Mouse (Mus musculus) T-helper 1 cell (primary cell): ENCODE results near the gene Rhobtb3.

Experiments used
- in situ Hi-C: fragments of 300-600 bp; cut with MboI, MseI; formaldehyde crosslinking; loops from one replicate; pipeline ENCODE4 v1.15.1; 2025; ENCODE audit warnings: high pct_unique_total_duplicates

Gene Rhobtb3

DNA sequence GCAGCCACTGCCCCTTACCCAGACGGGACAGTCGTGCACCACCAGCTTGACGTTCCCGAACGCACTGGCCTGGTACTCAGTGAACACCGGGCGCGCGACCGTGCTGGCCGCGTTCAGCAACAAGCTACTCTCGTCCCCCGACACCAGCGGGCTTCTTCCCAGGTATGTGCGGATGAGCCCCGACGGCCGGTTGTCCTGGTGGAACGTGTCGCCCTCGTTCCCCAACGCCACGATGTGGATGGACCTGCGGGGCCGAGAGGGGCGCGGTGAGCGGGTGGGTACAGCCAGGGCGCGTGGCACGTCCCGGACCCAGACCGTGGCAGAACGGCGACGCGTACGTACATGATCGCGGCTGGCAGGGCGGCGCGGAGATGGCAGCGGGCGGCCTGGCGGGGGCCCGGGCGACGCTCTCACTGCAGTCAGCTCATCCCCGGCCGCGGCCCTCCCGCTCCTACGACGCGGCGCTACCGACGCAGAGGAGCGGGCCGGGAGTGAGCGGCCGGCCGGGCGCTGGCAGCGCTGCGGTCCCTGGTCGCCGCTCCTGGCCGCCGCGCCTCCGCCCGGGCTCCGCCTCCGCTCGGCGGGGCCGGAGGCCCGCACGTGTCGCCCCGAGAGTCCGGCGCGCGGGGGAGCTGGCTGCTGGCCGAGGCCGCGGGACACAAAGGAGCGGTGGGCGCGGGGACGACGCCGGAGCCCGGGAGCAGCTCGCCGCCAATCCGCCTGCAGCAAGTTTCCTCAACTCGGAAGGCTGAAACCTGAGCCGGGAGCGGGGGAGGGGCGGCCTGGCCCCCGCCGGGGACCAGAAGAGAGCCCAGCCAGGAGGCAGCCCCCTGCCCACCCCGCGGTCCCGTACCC lies at the start of gene Rhobtb3:
Gene Rhobtb3, minus strand, starts transcription at position 737 of the 855 bp plus-strand sequence.
- in situ Hi-C loops = no loop called here

DNA sequence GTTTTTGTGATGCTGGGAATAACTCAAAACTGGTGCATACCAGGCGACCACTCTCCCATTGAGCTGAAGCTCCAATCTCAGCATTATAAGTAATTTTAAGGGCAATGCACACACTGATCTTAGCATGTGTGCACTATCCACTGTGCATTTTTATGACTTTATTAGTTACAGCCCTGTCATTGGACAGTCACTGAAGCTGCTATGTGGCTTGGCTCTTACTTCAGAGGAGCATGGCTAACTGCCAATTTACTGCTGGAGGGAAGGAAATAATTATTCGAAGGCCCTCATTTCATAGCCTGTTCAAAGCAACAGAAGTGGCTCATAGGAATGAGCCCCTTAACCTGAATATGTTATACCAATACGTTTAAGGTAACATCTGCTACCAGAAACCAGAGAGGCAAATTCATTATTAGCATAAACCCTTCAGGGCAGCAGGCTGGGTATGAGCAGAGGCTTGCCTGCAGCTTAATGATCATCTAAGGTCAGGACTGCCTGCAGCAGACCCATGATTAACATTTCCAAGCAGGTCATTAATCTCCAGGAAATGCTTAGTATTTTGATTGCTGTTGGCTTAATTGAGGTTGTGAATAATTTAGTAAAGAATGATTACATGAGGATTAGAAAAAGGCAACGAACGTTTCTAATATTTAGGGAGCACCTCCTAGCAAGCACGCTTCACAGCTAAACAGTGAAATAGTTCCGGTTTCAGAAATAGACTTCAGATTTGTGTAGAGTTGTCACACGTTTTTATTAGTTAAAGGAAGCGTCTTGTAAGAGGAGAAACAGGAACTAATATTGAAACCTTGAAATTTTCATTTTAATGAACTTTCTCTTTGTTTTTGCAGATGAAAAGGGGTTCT lies 48.7 kb upstream of the Rhobtb3 start:
- in situ Hi-C loops = no loop called here

DNA sequence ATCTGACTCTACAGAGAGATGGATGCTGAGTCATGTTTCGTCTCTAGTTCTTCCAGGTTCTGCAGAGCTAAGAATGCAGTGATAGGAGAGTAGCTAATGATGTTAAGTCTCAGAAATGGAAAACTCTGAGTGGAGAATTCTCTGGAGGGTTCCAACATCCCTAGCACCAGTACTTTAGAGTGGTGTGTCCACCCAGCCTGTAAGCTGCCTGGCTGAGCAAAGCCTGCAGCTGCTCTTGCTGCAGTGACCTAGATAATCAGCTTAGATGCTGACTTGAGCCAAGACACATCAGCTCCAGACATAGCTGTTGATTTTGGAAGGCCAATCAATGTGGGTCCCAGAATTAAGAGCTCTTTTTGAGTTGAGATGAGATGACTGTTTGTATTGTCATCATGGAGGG lies 44.4 kb upstream of the Rhobtb3 start:
- in situ Hi-C loops = no loop called here

DNA sequence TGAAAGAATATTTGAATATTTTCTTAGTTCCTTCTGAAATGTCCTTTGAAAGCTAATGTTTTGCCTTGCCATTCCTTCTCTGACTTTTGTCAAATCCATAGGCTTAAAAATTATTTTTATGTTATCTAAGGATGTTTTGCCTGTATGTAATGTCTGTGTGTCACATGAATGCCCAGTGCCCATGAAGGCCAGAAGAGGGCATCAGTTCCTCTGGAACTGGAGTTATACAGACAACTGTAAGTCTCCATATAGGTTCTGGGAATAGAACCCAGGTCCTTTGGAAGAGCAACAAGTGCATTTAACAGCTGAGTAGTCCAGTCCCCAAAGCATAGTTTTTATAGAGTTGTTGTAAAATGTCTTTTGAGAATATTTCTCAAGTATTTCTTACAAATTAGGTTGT lies 38.2 kb upstream of the Rhobtb3 start:
- in situ Hi-C loops = no loop called here

- in situ Hi-C loops = no loop called here
Observed at GRCm38 (mm10) chr13:75976649-75977048, 32.9 kb upstream of the Rhobtb3 start.

GRCm38 (mm10) chr13:75976218-75976617 lies 32.5 kb upstream of the Rhobtb3 start:
- in situ Hi-C loops = no loop called here

- in situ Hi-C loops = no loop called here
Observed at GRCm38 (mm10) chr13:75975629-75976028, 31.9 kb upstream of the Rhobtb3 start.

DNA sequence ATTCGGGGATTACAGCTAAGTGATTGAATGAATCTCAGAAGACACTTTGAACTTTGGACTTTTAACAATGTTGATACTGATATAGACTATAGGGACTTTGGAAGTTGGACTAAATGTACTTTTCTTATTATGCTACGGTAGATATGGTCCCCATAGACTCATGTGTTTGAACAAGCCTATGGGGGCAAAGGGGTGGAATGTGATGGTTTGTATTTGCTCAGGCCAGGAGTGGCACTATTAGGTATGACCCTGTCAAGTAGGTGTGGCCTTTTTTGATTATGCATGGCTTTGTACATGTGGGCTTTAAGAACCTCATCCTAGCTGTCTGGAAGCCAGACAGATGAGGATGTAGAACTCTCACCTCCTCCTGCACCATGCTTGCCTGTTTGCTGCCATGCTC lies 30.8 kb upstream of the Rhobtb3 start:
- in situ Hi-C loops = no loop called here

DNA sequence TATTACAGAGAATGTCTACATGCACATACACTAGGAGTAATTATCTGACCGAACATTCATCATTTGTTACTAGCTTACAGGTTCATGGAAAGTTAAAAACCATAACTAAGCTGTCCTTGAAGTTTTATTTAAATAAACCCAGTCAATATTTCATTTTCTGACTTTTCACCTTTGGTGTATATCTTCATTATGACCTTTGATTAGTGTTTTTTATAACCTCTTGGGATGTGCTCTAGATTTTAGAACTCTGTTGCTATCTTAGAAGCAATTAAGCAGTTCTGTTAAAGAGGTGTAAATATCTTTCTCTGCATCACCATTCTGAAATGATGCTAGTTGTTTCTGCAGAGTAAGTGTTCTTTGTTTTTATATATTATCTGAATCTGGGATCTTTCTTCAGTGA lies 23.1 kb upstream of the Rhobtb3 start, which contains the start of gene Spata9:
Gene Spata9, plus strand, starts transcription at position 301 of the 400 bp plus-strand sequence.
- in situ Hi-C loops = no loop called here

GRCm38 (mm10) chr13:75955357-75955992 lies 11.8 kb upstream of the Rhobtb3 start:
- in situ Hi-C loops = no loop called here

DNA sequence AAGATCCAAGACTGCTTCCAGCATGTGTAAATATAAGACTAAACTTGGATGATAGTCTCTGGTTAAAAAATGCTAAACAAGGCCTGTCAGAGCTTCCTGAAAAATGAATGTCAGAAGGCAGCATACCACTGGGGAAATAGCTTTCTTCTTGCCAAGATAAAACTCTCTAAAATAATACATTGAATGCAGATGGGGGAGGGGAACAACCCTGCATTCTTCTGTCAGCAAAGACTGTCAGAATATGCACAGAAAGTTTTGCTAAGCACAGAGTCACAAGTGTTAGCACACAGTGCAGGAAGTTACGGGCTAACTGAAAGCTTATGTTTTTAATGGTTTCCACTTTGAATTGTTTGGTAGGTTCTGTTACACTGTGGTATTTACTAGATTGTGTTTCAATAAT lies 6.6 kb upstream of the Rhobtb3 start:
- in situ Hi-C loops = no loop called here

GRCm38 (mm10) chr13:75944044-75944820 lies 507 bp upstream of the Rhobtb3 start:
- in situ Hi-C loops = no loop called here

GRCm38 (mm10) chr13:75942731-75943130 lies 994 bp downstream of the Rhobtb3 start:
- in situ Hi-C loops = no loop called here

- in situ Hi-C loops = no loop called here
Observed at GRCm38 (mm10) chr13:75941518-75942295, 2.0 kb downstream of the Rhobtb3 start.

- in situ Hi-C loops = no loop called here
Observed at GRCm38 (mm10) chr13:75940791-75941517, 2.8 kb downstream of the Rhobtb3 start.

DNA sequence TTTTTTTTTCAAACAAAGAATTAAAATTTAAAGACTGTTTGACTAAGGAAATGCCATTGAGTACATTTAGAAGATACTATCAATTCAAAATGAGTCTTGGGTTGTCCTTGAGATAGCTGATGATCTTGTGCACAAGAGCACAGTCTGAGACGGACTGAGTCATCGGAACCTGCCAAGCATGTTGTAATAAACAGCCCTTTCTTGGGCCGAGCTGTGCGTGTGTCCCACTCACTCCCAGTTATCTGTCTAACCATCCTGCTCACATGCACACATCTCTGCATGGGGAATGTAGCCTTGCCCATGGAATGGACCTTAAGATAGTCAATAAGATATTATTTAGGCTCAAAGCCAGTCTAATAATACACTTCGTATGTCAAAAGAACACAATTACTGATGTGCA lies 4.9 kb downstream of the Rhobtb3 start:
- in situ Hi-C loops = no loop called here

DNA sequence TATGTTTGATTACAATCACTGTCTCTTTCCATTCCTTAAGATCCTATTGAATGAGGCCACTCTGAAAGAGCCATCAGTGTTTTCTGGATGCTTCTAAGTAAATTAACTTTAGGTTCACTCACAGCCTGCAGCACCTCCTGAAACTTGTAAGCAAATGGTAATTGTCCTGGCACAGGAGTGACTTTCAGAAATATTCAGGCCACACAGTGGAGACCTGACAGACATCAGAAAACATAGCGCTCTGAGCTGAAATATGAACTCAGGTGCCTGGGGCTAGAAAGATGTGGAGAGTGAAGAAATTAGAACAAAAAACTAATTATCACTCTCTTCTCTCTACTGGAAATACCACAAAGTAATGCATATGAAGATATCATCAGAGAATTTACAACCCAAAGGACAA lies 10.4 kb downstream of the Rhobtb3 start:
- in situ Hi-C loops = no loop called here

DNA sequence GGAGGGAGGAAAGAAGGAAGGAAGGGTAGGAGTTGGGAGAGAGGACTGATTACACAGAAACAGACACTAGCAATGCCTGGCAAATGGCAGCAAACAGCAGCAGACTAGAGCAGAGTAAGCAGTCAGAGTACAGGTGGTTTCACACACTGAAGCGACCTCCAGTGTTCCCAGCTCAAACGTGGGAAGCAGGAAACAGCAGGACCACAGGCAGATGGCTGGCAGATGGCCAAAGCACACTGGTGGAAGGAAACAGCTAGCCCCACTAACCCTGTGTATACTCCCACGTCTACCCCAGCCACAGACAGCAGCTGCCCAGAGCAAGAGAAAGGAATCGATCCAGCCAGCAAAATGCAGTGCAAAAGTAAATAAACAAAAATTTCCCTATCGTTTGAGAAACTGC lies 12.7 kb downstream of the Rhobtb3 start:
- in situ Hi-C loops = no loop called here

- in situ Hi-C loops = no loop called here
Observed at GRCm38 (mm10) chr13:75930660-75931059, 13.1 kb downstream of the Rhobtb3 start.

DNA sequence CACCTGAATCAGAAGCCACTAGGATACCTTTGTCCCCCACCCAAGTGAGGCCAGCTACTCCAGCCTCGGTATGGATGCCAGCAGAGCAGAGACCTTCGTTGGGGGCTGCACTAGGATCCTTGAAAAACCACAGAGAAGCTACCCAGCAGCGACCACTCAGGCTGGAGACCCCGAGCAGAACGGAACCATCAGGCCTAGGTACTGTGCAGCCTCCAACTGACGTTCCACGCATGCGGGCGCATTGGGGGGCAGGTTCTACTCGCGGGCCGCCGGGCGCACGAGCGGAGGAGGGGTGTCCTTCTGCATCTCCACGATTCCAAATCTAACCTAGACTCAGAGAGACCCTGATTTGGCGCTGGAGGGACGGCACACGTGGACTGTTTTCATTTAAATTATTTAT lies 13.7 kb downstream of the Rhobtb3 start:
- in situ Hi-C loops = no loop called here
